Mouse (Mus musculus) lung, postnatal 0 days (tissue): ENCODE measurements at regions not wholly inside any gene's neighbourhood (a gene's known extent, or its start where the extent isn't known, plus 50 kb on each side); places are given as distances from the start of the nearest gene placed in this dataset.
"Not testable (repeated sequence)": the region's sequence is repeated elsewhere in the genome, so short reads cannot be mapped to it uniquely, and the experiment has no call there.

ENCODE experiments used
- CTCF ChIP-seq: IDR thresholded peaks from 2 replicates; pipeline ENCODE4 v1.5.1; 2016; ENCODE audit warnings: antibody characterized with exemption, mild to moderate bottlenecking
- EP300 ChIP-seq: IDR thresholded peaks from 2 replicates; pipeline ENCODE4 v1.6.1; 2016; ENCODE audit warnings: antibody characterized with exemption, mild to moderate bottlenecking, control low read depth

DNA sequence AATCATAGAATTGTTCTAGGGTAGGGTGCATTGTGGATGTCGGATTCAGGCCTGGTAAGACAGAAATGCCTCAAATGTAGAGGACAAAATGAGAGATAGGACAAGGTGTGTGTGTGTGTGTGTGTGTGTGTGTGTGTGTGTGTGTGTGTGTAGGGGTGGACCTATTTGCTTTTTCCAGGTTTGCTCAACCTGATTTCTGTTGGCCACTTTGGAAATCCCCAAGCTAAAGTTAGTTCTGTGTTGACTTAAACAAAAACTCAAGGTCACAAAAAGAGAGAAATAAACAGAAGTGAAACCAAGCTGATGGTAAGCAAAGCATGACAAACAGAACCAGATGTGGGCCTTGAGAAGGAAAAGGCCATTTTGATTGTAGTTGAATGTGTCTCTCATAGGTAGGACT is 161.4 kb downstream of the Olfr164 start:
- TF ChIP-seq CTCF, EP300: not testable (repeated sequence)
